Mouse (Mus musculus) megakaryocyte progenitor cell, adult 5-6 weeks (primary cell): ENCODE data around the gene Pdcd2l. TPM values are rescaled to one million over a fixed set of nuclear protein-coding genes. Genes with fewer than 3 reads are reported as not detected.

Experiments
- ATAC-seq: replicated peaks from 2 replicates; pipeline ENCODE4 v1.8.0; 2016; ENCODE audit warnings: mild to moderate bottlenecking, moderate TSS enrichment, inconsistent platforms; ENCODE audit not compliant: poor library complexity
- total RNA-seq, 2 experiments: library from RNA; stranded (forward) in 1 of 2; stranded (reverse) in 1 of 2; fragments of 157-497, 149-512 nt in 1 of 2; fragments of 200-1000 nt in 1 of 2; gene quantifications; 2 replicates each; pipeline versions ENCODE4 v1.2.3 to v1.2.4; 2015 to 2017

Gene Pdcd2l
- total RNA-seq (2015) (25.2 and 32.9 TPM in 2 replicates), total RNA-seq (2017) (33.0 and 42.0 TPM in 2 replicates)

GRCm38 (mm10) chr7:34196132-34197128 is at the start of gene Pdcd2l:
Gene Pdcd2l (minus strand): TSS chr7:34196661.
- ATAC-seq = peak; percentile 84

- no peak for ATAC-seq
Observed at GRCm38 (mm10) chr7:34242176-34242575, 45.7 kb upstream of the Pdcd2l start.

GRCm38 (mm10) chr7:34238086-34238485 is 41.6 kb upstream of the Pdcd2l start:
- ATAC-seq = no peak

- no peak for ATAC-seq
Observed at GRCm38 (mm10) chr7:34235602-34236001, 39.1 kb upstream of the Pdcd2l start.

GRCm38 (mm10) chr7:34234610-34235561 is 38.4 kb upstream of the Pdcd2l start:
- no peak for ATAC-seq

GRCm38 (mm10) chr7:34233909-34234609 is 37.6 kb upstream of the Pdcd2l start:
- ATAC-seq = peak; percentile 83

GRCm38 (mm10) chr7:34232785-34233725 is 36.6 kb upstream of the Pdcd2l start:
- no peak for ATAC-seq

- peak; percentile 46 for ATAC-seq
Observed at GRCm38 (mm10) chr7:34230116-34230515, 33.7 kb upstream of the Pdcd2l start, which contains the start of gene Gpi1. Gene Gpi1 (minus strand): TSS chr7:34230336.

GRCm38 (mm10) chr7:34229691-34230111 is 33.2 kb upstream of the Pdcd2l start:
- no peak for ATAC-seq

GRCm38 (mm10) chr7:34229153-34229552 is 32.7 kb upstream of the Pdcd2l start:
- ATAC-seq = no peak

- peak; percentile 26 for ATAC-seq
Observed at GRCm38 (mm10) chr7:34228641-34229040, 32.2 kb upstream of the Pdcd2l start.

GRCm38 (mm10) chr7:34226846-34227245 is 30.4 kb upstream of the Pdcd2l start:
- no peak for ATAC-seq

- 0 out of 2 replicates have a peak, but pooled peaks have one; percentile 9 for ATAC-seq
Observed at GRCm38 (mm10) chr7:34226086-34226485, 29.6 kb upstream of the Pdcd2l start.

GRCm38 (mm10) chr7:34224308-34224707 is 27.8 kb upstream of the Pdcd2l start:
- ATAC-seq = no peak

- ATAC-seq = 0 out of 2 replicates have a peak, but pooled peaks have one; percentile 17
Observed at GRCm38 (mm10) chr7:34222340-34222739, 25.9 kb upstream of the Pdcd2l start.

- peak; percentile 76 for ATAC-seq
Observed at GRCm38 (mm10) chr7:34221594-34222250, 25.3 kb upstream of the Pdcd2l start.

- no peak for ATAC-seq
Observed at GRCm38 (mm10) chr7:34218496-34218895, 22.0 kb upstream of the Pdcd2l start.

- ATAC-seq = no peak
Observed at GRCm38 (mm10) chr7:34216474-34216873, 20.0 kb upstream of the Pdcd2l start.

- ATAC-seq = no peak
Observed at GRCm38 (mm10) chr7:34215481-34215880, 19.0 kb upstream of the Pdcd2l start.
